Mouse (Mus musculus) brain, embryonic 14.5 days (tissue): ENCODE measurements around the gene Urad.

Experiments
- CTCF ChIP-seq: fragments of 200-500 bp; IDR thresholded peaks from 2 replicates; pipeline ENCODE4 v1.5.1; 2012; ENCODE audit warnings: inconsistent platforms, mild to moderate bottlenecking, moderate library complexity, borderline replicate concordance; ENCODE audit not compliant: insufficient read depth, insufficient read length; ENCODE audit errors: extremely low read depth
- POLR2A ChIP-seq: fragments of 200-500 bp; IDR thresholded peaks from 2 replicates; pipeline ENCODE4 v1.6.1; 2012; ENCODE audit warnings: mild to moderate bottlenecking, inconsistent platforms, borderline replicate concordance; ENCODE audit not compliant: poor library complexity, insufficient read depth, insufficient read length, severe bottlenecking; ENCODE audit errors: extremely low read depth

DNA sequence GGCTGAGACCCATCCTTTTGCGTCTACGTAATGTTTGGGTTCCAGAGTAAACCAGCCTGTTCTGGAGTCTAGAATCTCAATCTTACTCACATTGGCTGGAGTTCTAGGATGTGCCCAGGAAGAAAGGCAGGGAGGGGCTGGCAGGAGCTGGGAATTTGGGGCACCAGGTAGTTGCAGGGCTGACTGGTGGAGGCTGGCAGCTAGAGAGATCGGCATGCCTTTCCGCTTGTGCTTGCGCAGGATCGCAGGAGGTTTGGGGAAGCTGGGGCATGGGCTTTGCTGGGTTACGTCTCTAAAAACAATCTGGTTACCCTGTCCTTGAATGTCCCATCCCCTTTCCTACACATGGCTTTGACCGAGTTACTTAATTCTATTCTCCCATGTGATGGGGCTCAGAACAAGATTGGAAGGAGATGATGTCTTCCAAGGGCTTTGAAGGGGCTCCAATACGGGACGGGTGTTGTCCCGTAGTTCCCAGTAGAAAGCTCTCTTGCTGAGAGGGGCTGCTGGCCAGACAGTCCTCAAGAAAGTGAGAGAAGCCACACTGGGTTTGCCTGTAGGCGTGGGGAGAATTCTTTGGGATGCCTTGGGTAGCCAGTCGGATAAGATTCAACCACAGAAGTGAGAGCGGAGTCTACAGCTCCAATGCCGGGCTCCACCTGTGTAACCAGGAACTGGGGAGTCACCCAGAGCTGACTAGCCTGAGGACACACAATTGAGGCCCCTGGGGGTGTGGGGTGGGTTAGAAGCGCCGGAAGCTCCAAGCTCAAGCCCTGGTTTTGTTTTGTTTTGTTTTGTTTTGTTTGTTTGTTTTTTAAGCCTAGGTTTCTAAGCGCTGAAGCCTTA is 45.3 kb downstream of the Urad start:
- no peak for TF ChIP-seq CTCF
- no peak for TF ChIP-seq POLR2A
